Mouse (Mus musculus) right cerebral cortex, postnatal 25 days (tissue): ENCODE data around the gene Rap1gap2.

Experiments used
- DNase-seq: peaks from one replicate; pipeline ENCODE4 v3.0.0; 2022

Gene Rap1gap2

DNA sequence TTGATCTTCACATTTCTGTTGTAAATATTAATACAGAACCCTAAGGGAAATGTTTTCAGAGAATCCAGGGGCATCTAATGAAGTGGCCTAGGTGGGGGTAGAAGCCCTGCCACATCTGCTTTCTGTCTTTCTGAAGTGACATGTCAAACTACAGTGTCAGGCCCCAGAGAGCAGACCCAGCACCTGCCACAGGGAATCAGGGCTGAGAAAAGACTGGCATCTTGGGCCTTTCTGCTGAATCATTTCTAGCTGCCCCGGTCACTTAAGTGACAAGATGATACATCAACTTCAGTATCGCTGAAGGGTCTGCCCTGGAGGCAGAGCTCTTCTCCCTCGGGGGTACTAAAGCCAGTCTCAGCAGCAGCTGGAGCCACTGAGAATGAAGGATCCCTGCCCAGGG lies 111.7 kb downstream of the Rap1gap2 start:
- no peak for DNase-seq

DNA sequence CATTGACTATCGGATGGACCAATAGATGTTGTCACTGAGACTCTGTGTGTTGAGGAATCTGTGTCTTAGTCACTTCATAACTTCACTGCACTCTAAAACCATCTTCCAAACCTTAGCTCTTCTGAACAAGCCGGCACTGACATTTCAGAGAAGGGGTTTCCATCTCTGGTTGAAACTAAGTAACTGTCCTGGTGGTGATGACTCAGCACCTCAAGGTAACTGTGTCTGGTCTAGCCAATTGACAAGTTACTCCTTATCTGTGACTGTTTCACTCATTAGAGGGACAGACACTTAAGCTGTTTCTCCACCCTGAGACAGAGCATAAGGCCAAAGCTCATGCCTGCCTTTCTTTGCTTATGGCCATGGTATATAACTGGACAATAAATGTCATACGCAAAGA lies 114.1 kb downstream of the Rap1gap2 start:
- DNase-seq, result no peak

DNA sequence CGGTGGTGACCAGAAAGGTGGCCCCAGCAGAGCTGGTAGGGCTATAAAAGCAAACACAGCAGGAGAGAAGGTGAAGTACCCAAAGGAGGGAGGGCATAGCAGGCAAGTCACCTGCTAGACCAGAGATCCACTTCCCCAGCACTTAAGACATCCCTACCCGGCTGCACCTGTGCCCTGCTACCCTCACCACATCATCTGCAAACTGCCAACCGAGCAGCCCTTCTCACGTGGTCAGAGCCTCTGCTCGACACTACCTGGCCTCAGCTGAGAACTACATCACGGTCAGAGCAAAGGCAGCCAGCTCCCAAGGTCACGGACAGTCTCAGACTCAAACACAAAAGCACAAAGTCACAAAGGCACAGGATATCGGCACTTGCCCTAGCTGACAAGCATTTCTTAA lies 116.8 kb downstream of the Rap1gap2 start:
- no peak for DNase-seq

DNA sequence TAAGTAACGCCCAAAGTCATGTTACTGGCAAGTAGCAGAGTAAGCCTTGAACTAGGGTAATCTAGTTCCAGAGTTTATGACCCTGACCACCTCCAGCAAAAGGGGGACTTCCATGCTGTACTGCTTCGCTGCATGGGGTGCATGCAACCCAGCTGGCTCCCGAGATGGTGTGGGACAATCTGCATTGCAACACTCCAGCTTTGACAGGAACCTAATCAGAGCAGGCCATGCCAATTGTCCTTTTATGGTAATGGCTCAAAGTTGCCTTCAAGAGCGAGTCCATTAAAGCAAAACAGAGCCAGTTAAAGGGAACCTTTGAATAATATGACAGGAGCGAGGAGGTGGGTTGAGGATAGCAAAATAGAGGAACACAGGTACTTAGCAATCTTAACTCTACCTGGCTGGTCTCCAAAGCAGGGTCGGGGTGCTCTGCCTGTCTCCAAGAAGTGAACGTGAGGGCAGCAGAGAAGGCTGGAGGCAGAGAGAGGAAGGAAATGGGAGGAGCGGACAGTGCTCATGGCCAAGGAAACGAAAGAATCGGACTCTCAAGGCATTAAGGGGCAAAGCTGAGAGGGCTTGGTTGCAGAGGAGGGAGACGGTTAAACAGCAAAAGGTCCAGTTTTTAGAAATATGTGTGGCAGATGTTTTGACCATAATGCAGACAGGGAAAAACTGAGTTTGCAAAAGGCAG lies 117.4 kb downstream of the Rap1gap2 start:
- no peak for DNase-seq

DNA sequence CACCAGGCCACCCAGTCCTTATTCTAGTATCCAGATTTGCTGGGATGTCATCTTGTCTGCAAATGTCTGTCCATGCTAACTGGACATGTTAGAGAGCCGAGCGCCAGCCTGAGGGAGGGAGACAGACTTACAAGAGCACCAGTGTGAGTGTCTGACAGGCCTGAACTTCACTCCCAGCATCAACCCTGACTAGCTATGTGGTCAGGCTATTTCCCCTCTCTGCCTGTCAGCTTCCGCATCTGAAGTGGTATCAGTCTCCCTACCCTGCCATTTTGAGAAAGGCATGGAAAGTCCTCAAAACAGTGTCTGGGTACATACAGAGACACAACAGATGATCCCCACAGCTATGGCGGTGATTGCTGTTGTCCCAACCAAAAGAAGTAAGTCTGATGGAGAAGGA lies 119.6 kb downstream of the Rap1gap2 start:
- DNase-seq, result no peak

DNA sequence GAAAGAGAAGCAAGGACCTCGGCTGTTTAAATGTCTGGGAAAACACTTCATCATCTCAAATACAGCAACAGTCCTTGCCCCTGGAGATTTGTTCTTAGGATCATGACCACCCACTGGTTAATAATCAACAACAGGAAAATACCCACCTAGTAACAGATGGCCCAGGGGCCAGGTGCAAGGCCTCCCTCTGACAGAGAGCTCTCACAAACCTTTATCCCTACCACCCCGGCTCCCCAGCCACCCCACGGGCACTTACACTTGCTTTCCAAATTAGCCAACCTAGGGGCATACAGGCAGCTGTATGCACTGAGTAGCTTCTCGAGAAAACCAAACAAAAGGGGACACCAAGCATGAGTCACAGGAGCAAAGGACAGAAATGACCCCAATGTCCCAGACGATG lies 121.5 kb downstream of the Rap1gap2 start:
- DNase-seq, result no peak

DNA sequence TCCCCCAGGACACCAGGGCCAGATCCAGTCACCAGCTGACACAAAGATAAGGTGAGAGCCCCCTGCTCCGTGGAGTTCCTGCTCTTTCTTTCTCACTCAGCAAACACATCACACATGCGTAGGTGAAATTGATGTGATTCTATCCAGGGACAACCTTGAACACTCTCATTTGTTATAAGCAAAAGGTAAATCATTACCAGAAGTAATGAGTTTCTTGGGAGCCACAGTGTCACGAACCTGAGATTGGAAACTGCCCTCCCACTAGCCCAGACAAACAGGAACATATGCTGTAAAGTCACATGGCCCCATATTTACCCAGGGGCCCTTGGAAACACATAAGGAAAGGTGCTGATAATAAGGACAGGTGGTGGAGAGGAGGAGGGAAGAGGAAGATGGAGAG lies 122.8 kb downstream of the Rap1gap2 start:
- DNase-seq, result no peak

DNA sequence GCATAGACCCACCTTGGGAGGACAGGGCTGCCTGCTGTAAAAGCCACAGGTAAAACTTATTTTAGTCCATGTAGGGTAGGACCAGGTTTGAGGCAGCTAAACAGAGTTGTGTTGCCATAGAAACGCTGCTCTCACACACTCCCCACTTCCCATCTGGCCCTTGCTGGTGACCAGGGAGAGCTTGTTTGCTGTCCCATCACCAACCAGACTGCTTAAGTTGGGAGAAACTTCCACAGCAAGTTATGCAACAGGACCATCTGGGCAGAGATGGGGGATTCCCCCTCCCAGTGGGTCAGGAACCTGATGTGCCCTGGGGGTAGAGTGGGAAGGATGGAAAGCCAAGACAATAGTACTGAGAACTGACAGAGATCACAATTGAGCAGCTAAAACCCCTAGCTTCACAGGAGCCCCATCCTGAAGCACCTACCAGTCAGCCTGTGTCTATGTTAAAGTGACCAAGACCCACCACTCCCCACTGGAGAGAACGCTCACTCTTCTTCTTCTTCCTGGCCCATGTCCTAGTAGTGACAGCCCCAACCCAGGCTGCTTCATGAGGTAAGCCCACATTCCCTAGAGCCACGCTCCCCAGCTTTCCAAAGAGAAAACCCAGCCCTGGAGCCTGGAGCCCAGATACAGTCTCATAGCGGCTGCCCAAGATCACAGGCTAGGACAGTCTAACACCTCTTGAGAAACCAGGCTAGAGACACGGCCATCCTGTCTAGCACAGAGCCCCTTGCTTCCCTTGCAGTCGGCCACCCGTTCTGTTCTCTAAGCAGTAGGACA lies 125.1 kb downstream of the Rap1gap2 start:
- peak; percentile 64 for DNase-seq

DNA sequence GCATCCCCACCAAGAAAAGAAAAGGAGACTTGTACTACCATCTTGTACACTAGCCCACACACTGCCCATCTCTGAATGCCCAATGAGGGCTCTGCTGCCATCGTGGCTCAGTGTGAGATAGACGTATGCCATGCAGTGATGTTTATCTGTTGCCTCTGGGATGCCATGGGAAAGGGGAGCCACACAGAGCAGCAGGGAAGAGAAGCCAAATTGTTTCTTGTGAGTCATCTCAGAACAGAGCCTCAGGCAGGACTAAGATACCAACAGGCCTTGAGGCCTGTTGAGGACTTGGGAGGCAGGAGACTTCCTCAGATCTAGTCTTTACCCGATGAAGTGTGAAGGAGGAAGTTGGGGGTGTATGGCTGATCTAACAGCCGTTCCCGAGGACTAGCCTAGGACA lies 126.8 kb downstream of the Rap1gap2 start:
- no peak for DNase-seq

DNA sequence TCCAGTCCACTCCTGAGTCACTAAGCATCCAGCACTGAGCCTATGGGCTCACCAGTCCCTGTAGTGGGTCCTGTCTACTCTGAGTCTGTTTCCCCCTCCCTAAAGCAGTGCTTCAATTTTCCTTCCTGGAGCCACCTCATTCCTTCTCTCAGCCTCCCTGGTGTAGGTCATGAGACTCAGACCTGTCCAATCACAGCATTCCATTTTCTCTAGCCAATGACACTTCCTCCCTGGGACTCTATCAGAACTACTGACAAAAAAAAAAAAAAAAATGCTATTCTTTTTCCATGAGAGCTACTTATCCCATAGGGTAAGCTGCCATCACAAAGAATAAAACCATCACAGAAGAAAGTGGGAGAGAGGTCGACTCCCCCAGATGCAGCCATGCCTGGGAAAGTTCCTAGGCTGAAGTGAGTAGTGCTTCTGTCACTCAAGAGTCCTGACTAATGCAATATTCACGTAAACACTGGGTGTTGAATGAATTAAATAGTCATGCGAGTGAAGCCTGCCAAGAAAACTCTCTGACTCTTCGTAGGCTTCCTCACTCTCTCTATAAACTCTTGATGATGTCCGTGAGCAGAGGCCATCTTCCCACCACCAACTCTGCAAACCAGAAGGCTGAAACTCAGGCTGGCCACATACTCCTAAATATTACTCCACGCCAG lies 127.4 kb downstream of the Rap1gap2 start:
- no peak for DNase-seq

DNA sequence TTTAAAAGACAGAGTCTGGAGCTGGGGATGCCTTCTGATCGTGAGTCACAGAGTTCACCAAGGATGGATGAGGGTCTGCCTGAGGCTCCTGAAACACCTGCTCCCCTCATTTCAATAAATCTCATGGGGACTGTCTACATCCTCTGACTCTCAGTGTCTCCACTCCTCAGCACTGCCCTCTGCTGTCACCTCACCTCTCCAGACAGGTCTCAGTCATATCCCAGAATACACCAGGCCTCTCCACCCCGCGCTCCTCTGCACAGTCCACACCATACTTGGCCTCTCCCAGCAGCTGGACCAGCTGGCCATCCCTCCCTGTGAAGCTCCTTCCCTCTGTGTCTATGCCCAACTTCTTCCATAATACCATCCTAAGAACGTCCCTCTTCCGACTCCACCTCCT lies 128.9 kb downstream of the Rap1gap2 start:
- DNase-seq, result no peak

DNA sequence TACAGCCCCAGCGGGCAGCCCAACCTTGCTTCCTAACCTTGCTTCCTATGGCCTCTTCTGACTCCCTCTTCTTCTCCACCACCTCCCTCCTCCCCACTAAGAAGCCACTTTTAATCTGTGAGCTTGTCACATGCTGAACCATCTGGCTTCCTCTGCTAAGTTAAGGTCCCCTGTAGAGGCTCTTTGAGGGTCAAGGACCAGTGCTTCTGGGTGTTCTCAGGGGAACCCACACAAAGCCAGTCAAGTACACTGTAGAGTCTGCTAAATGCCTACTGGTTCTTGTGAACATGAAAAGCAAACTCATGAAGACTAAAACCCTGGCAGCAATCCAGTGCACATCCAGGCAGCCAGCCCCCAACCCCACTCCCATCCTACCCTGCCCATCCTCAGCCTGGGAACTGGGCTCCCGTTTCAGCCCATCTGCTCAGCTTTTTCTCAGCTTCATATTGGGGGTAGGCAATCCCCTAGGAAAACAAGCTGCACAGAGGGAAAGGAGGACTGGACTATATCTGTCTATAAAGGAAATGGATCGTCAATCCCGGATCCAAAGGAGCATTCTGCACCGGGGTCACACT lies 130.9 kb downstream of the Rap1gap2 start:
- DNase-seq, result no peak

DNA sequence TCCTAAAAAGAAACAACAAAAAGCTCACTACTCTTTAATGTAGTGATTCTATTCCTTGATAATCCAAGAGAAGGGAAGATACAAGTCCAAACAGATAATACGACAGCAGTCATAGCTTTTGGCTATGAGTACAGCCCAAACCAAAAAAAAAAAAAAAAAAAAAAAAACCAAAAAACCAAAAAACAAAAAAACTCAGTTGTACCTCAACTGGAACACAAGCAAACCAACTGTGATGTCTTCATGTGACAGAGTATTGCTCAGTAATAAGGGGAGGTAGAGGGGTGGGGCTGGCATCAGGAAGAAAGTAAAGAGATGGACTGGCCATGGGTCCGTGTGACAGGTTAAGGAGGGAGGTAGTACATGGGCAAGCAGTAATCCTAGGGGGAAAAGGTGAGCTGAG lies 131.8 kb downstream of the Rap1gap2 start:
- no peak for DNase-seq

DNA sequence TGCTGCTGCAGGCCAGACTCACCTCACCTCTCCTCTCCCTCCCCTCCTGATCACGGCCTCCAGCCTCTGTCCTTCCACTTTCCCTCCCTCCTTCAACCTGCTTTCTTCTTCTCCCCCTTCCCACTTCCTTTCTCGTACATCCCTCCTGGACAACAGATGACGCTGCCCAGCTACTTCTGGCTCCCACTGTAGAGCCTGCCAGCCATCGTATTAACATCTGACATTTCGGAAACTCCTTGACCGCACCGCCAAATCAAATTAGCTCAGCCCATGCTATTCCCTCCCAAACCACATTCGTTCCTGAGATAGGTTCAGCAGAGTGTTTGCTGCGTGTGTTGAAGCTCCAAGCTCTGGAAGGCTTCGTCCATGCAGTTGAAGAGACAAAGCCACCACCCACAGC lies 138.0 kb downstream of the Rap1gap2 start:
- no peak for DNase-seq

DNA sequence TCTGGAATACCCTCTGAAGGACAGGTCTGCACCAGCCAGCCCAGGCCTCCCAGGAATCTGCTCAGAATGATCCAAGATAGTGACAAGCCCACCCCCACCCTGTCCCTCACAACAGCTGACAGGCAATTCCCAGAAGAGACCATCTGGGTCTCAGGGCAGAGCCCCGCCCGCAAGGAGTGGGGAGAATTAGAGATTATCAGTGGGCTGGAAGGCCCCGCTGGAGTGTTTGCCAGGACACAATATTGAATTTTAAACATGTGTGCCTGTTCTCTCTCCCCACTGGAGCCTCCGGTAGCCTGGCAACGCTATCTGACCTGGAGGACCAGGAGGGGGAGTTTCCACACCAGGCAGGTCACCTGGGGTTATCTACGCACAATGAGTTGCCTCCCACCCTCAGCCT lies 142.5 kb downstream of the Rap1gap2 start:
- no peak for DNase-seq

DNA sequence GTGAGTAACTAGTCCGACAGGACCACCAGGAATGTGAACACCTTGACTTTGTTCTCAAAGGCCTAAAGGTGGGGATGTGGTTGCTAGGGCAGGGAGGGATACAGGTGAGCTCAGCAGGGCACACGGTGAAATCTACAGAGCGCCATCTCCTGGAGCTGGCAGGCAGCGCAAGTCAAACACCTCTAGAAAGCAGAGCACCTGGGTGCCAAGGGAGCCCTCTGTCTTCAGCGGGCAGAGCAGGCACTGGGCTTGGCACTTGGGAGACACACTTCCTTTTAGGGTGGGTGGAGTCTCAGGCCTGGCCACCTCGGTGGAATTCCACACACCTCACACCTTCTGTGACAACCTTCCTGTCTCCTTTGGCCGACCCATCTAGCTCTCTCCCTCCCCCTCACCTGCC lies 145.0 kb downstream of the Rap1gap2 start:
- DNase-seq, result no peak

DNA sequence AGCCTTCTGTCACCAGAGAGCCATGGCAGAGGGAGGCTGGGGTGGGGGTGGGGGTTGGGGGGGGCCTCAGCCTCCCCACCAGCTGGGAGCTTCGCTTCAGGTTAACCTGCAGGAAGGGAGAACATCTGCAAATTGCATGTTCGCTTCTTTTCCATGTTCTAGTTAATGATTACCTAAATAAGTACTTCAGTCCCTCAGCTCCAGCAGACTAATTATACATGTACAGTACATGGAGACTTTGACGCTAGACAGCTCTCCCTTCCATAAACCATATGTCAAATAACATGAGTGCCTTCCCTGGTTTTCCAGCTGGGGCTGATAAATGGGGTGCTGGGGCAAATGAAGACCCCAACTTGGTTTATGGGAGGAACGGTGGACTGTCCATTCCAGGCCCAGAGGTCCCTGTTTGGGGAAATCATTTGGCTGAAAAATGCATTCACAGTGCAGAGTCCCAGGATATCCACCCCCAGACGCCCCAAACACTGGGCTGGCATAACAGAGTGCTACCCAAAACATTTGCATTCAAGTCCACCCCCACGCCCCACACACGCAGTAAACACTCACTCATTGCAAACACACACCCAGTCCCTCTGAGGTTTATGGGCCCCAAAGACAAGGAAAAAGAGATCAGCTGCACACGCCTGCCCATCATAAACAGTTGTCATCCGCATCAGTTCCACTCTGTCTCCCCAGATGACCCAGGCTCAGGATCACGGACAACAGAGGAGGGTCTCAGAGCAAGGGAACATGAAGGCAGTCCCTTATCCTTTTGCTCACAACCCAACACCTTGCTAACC lies 146.3 kb downstream of the Rap1gap2 start:
- DNase-seq, result no peak

DNA sequence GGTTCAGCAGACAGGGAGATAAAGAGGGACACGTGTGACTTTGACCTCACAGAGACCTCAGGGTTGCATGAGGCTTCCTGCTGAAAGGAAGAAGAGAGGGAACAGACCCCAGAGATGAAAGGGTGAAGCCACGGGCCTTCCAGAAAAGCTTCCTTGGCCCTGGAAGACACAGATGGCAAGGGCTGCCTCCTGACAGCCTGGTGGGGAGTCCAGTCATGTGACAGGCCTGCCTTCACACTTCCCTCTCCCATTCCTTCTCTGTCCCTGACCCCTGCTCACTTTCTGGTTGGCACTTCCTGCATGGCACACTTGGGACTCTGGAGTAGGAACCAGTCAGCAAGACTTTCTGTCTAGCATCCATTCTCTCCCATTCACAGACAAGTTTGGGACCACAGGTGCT lies 148.1 kb downstream of the Rap1gap2 start:
- no peak for DNase-seq

DNA sequence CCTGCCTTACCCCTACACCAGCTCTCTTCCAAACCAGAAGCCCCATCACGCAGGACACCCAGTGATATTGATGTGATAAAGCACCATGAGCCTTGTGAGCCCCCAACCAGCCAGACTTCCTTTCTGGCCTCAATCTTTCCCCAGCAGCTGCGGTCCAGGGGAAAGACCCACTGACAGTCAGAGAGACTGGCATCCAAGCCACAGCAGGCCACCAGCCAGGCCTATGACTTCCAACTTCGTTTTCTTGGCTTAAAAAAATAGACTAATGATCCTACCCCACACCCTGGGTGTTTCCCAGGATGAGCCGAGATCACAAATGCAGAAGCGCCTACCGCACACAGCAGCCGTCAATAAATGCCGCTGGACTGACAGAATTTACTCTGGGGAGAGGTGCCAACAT lies 151.1 kb downstream of the Rap1gap2 start:
- DNase-seq, result no peak

DNA sequence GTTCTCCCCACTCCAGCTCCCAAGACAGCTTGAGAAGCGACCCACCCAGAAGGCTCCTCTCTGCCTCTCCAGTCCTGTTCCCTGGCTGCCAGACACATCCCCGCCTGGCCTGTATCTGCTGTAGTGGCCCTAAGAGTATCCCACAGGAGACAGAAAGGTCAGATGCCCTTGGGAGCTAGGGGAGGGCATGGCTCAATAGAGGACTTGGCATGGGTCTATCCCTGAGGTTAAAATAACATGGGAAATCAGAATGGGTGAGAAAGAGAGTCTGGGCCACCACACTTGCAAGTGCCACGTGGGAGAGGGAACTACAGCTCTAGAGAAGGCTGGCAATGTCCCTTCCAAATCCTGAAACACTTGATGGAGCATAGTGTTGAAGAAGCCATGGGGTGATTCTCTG lies 152.3 kb downstream of the Rap1gap2 start:
- DNase-seq, result no peak

DNA sequence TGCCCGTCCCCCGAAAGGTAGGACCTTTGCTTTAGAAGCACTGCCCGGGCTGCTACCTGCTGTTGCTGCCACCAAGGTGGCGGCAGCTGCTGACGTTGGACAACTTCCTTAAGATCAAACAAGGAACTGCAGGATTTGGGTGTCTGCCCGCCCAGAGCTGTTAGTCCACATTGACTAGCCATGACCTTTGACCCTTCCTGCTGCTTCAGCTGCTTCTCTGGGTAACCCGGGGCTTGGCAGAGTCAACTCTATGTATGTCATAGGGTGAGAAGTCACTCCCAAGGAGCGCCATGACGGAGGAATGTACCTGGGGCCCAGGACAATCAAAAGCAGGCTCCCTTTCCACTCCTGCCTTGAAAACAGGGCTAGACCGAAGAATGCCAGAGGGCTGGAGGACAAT lies 153.5 kb downstream of the Rap1gap2 start:
- DNase-seq, result no peak

DNA sequence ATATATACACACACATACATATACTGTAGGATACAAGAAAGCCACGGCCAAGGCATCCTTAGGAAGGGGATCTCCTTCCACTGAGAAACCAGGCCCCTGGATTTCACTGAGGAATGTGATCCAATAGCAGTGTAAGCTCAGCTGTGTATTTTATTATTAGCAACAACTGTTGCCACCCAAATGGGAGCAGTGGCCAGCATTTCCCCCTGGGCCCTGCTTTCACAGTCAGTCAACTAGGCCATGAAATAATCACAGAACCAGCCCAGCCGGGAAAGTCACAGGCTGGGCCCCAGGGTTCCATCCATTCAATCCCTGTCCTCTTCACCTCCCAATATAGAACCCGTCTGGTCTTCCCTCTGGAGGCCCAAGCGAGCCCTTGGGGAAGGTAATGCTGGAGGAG lies 162.2 kb downstream of the Rap1gap2 start:
- DNase-seq, result no peak

DNA sequence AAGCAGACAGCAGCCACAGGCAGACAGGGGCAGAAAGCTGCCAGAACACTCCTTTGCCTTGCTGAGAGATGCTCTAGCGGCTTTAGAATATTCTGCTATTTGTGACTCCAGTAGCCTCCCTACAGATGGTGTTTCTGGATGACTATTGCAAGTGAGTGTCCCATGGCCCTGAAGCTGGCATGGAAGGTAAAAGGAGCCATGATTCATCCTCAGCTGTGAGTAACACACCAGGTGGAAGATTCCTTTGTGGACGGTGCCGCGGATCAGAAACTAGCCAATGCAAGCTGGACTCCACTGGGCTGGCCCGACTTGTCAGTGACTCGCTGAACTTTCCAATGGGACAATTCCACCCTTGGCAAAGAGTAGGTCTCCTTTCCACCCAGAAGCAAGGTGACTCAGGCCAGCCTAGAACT lies 162.7 kb downstream of the Rap1gap2 start:
- peak; percentile 46 for DNase-seq
